Mouse (Mus musculus): Measurements from ENCODE around the gene Igfbp1.
A peak's percentile ranks its signal among the peaks of the same experiment; 100 is the strongest.

Gene Igfbp1

GRCm38 (mm10) chr11:7197491-7197941 is at the start of gene Igfbp1:
TSS of gene Igfbp1 (plus strand) at chr11:7197782.
- no peak for DNase-seq (ENCODE audit: low read depth, low spot score)

- DNase-seq (ENCODE audit: low read depth, low spot score): no peak
Measured at GRCm38 (mm10) chr11:7147945-7148344, 49.6 kb upstream of the Igfbp1 start.

- no peak for DNase-seq (ENCODE audit: low read depth, low spot score)
Measured at GRCm38 (mm10) chr11:7149471-7149870, 48.1 kb upstream of the Igfbp1 start.

GRCm38 (mm10) chr11:7150511-7150910 is 47.1 kb upstream of the Igfbp1 start:
- DNase-seq (ENCODE audit: low read depth, low spot score): no peak

- DNase-seq (ENCODE audit: low read depth, low spot score): no peak
Measured at GRCm38 (mm10) chr11:7152371-7152770, 45.2 kb upstream of the Igfbp1 start.

- DNase-seq (ENCODE audit: low read depth, low spot score): no peak
Measured at GRCm38 (mm10) chr11:7153081-7153480, 44.5 kb upstream of the Igfbp1 start.

- peak; percentile 17 for DNase-seq (ENCODE audit: low read depth, low spot score)
Measured at GRCm38 (mm10) chr11:7156427-7156826, 41.2 kb upstream of the Igfbp1 start.

GRCm38 (mm10) chr11:7158196-7158595 is 39.4 kb upstream of the Igfbp1 start:
- no peak for DNase-seq (ENCODE audit: low read depth, low spot score)

- DNase-seq (ENCODE audit: low read depth, low spot score): peak; percentile 11
Measured at GRCm38 (mm10) chr11:7160146-7160545, 37.4 kb upstream of the Igfbp1 start.

GRCm38 (mm10) chr11:7160637-7161101 is 36.9 kb upstream of the Igfbp1 start:
- no peak for DNase-seq (ENCODE audit: low read depth, low spot score)

- DNase-seq (ENCODE audit: low read depth, low spot score): peak; percentile 7
Measured at GRCm38 (mm10) chr11:7161502-7162174, 35.9 kb upstream of the Igfbp1 start.

GRCm38 (mm10) chr11:7164416-7164815 is 33.2 kb upstream of the Igfbp1 start:
- no peak for DNase-seq (ENCODE audit: low read depth, low spot score)

GRCm38 (mm10) chr11:7169645-7170044 is 27.9 kb upstream of the Igfbp1 start:
- no peak for DNase-seq (ENCODE audit: low read depth, low spot score)

- no peak for DNase-seq (ENCODE audit: low read depth, low spot score)
Measured at GRCm38 (mm10) chr11:7173664-7174063, 23.9 kb upstream of the Igfbp1 start.

- DNase-seq (ENCODE audit: low read depth, low spot score): no peak
Measured at GRCm38 (mm10) chr11:7178724-7179123, 18.9 kb upstream of the Igfbp1 start.

GRCm38 (mm10) chr11:7179276-7179675 is 18.3 kb upstream of the Igfbp1 start:
- no peak for DNase-seq (ENCODE audit: low read depth, low spot score)

- DNase-seq (ENCODE audit: low read depth, low spot score): no peak
Measured at GRCm38 (mm10) chr11:7182409-7183042, 15.1 kb upstream of the Igfbp1 start.

- DNase-seq (ENCODE audit: low read depth, low spot score): no peak
Measured at GRCm38 (mm10) chr11:7184420-7184819, 13.2 kb upstream of the Igfbp1 start.

- DNase-seq (ENCODE audit: low read depth, low spot score): no peak
Measured at GRCm38 (mm10) chr11:7187472-7187871, 10.1 kb upstream of the Igfbp1 start.

- DNase-seq (ENCODE audit: low read depth, low spot score): no peak
Measured at GRCm38 (mm10) chr11:7188469-7188868, 9.1 kb upstream of the Igfbp1 start, which contains the start of gene Gm11985. TSS of gene Gm11985 (minus strand) at chr11:7188569.

- DNase-seq (ENCODE audit: low read depth, low spot score): no peak
Measured at GRCm38 (mm10) chr11:7192710-7193109, 4.9 kb upstream of the Igfbp1 start.

- no peak for DNase-seq (ENCODE audit: low read depth, low spot score)
Measured at GRCm38 (mm10) chr11:7193134-7193533, 4.4 kb upstream of the Igfbp1 start.

Measured in skeletal muscle tissue, adult 2 months (tissue).